Mouse (Mus musculus): ENCODE measurements around the gene Eml6.
A peak's percentile ranks its signal among the peaks of the same experiment; 100 is the strongest.

Eml6 gene

GRCm38 (mm10) chr11:29746203-29746602, 279.6 kb downstream of the Eml6 start:
- DNase-seq, result no peak

- DNase-seq, result no peak
Measured at GRCm38 (mm10) chr11:29745513-29745912, 280.3 kb downstream of the Eml6 start.

- no peak for DNase-seq
Measured at GRCm38 (mm10) chr11:29744760-29745430, 280.9 kb downstream of the Eml6 start.

GRCm38 (mm10) chr11:29739752-29740151, 286.1 kb downstream of the Eml6 start:
- no peak for DNase-seq

- DNase-seq, result no peak
Measured at GRCm38 (mm10) chr11:29727901-29728300, 297.9 kb downstream of the Eml6 start.

- DNase-seq, result no peak
Measured at GRCm38 (mm10) chr11:29725610-29726009, 300.2 kb downstream of the Eml6 start.

- DNase-seq, result no peak
Measured at GRCm38 (mm10) chr11:29725167-29725566, 300.7 kb downstream of the Eml6 start.

GRCm38 (mm10) chr11:29724213-29724612, 301.6 kb downstream of the Eml6 start:
- no peak for DNase-seq

- no peak for DNase-seq
Measured at GRCm38 (mm10) chr11:29719597-29719996, 306.2 kb downstream of the Eml6 start.

GRCm38 (mm10) chr11:29718541-29718940, 307.3 kb downstream of the Eml6 start:
- DNase-seq, result peak; percentile 15

GRCm38 (mm10) chr11:29715499-29715898, 310.3 kb downstream of the Eml6 start:
- DNase-seq, result no peak

- DNase-seq, result no peak
Measured at GRCm38 (mm10) chr11:29714789-29715188, 311.0 kb downstream of the Eml6 start.

GRCm38 (mm10) chr11:29714114-29714513, 311.7 kb downstream of the Eml6 start:
- DNase-seq, result no peak

GRCm38 (mm10) chr11:29709512-29709911, 316.3 kb downstream of the Eml6 start:
- no peak for DNase-seq

GRCm38 (mm10) chr11:29706845-29707244, 319.0 kb downstream of the Eml6 start:
- no peak for DNase-seq

- DNase-seq, result no peak
Measured at GRCm38 (mm10) chr11:29705263-29705662, 320.6 kb downstream of the Eml6 start.

- DNase-seq, result no peak
Measured at GRCm38 (mm10) chr11:29702721-29703120, 323.1 kb downstream of the Eml6 start.

GRCm38 (mm10) chr11:29694754-29695153, 331.1 kb downstream of the Eml6 start:
- no peak for DNase-seq

GRCm38 (mm10) chr11:29693576-29694410, 332.0 kb downstream of the Eml6 start:
- peak; percentile 83 for DNase-seq

All from right cerebral cortex, postnatal 14 days (tissue).